Mouse (Mus musculus): ENCODE data around the gene Tshz3. TPM values are rescaled to one million over a fixed set of nuclear protein-coding genes. Genes with fewer than 3 reads are reported as not detected.
A peak's percentile ranks its signal among the peaks of the same experiment; 100 is the strongest.

Gene Tshz3
- 1.3 and 2.2 TPM in 2 replicates for polyA plus RNA-seq (2012; rRNA removed)

DNA sequence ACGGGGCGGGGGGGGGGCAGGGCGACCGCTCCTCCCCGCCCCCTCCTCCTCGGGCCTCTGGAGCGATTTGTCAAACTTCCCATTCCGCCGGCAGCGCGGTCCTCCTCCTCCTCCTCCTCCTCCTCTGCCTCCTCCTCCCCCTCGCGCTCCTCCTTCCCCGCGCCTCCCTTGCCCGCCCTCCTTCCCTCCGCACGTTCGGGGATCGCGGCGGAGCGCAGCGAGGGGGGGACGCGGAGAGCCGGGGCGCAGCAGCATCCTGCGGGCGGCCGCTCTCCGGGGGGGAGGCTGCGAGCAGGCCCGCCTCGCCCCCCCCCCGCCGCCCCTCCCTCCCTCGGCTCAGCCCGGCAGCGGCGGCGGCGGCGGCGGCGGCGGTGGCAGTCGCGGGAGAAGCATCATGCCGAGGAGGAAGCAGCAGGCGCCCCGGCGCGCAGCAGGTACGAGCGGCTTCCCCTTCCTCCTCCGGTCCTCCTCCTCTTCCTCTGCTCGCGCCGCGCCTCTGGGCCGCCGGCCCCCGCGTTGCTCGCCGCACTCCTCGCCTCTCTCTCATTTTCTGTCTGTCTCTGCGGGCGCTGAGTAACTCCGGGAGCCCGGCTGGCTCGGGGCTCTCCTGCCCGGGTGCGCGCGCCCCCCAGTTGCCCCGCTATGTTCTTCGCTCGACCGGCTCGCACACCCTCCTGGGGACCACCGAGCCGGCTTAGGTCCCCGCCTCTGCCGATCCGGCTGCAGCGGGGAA lies at the start of gene Tshz3:
Gene Tshz3, plus strand, starts transcription at position 263 of the 733 bp plus-strand sequence.
- Histone ChIP-seq H3K36me3 (ENCODE audit: control insufficient read depth, insufficient read depth, low read length) (no peaks in the 10 kb centered on the region), H3K27ac (ENCODE audit: insufficient read depth, low read depth, low read length) (peak within 1 kb of the TSS; percentile 76; the same call in 1 of the 2 replicates), H3K4me3 (ENCODE audit: low read depth, low read length) (peak within 1 kb of the TSS; percentile 70), H3K27me3 (ENCODE audit: control insufficient read depth, insufficient read depth, low read length) (peaks cover 17% of the 10 kb centered on the region; the same call in 1 of the 2 replicates), H3K4me1 (ENCODE audit: control insufficient read depth, insufficient read depth, insufficient read length, low read length) (peaks cover 3% of the 10 kb centered on the region)
- WGBS = under 1% methylated on average over 60 of the region's 88 CpGs
- TF ChIP-seq POLR2A (IDR thresholded peaks at IDR 0.05; ENCODE audit: low read depth, low read length) (no peak), CTCF (IDR thresholded peaks at IDR 0.05; ENCODE audit: extremely low read depth, insufficient read length, insufficient replicate concordance, low read depth, low read length) (no peak)

DNA sequence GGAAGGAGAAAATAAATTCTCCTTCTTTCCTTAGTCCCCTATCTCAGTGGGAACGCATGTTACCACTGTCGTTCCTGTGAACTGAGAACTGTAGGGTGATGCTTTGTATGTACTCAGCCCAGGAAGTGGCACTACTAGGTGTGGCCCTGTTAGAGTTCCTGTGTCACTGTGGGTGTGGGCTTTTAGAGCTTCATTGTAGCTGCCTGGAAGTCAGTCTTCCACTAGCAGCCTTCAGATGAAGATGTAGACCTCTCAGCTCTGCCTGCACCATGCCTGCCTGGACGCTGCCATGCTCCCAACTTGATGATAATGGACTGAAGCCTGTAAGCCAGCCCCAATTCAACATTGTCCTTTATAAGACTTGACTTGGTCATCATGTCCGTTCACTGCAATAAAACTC lies 42.0 kb upstream of the Tshz3 start:
- 85% methylated on average over 4 of the region's 4 CpGs for WGBS
- no peaks in the 10 kb centered on the region for H3K27me3 ChIP-seq (ENCODE audit: control insufficient read depth, insufficient read depth, low read length)
- no peak overlapping the region for H3K27ac ChIP-seq (ENCODE audit: insufficient read depth, low read depth, low read length)
- no peak overlapping the region for H3K4me3 ChIP-seq (ENCODE audit: low read depth, low read length)
- TF ChIP-seq POLR2A (IDR thresholded peaks at IDR 0.05; ENCODE audit: low read depth, low read length) (no peak), CTCF (IDR thresholded peaks at IDR 0.05; ENCODE audit: extremely low read depth, insufficient read length, insufficient replicate concordance, low read depth, low read length) (no peak)
- no peaks in the 10 kb centered on the region for H3K4me1 ChIP-seq (ENCODE audit: control insufficient read depth, insufficient read depth, insufficient read length, low read length)
- no peaks in the 10 kb centered on the region for H3K36me3 ChIP-seq (ENCODE audit: control insufficient read depth, insufficient read depth, low read length)

DNA sequence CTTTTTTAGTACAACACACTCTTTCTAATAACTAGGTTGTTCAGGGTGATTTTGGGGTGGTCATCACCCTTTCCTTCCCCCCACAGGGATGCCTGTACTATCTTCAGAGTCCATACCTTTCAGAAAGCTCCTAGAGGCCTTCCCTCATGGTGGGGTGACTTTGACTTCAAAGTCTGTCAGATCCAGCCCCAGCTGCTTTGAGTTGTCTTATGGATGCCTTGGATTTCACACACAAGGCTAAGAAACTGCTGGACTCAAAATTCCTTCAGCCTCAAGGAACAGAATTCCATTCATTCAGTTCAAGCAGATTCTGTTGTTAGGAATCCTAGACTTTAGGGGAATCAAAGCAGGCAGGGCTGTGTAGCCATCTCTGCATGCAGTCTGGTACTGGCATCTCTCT lies 41.5 kb upstream of the Tshz3 start:
- TF ChIP-seq CTCF (IDR thresholded peaks at IDR 0.05; ENCODE audit: extremely low read depth, insufficient read length, insufficient replicate concordance, low read depth, low read length) = no peak
- TF ChIP-seq POLR2A (IDR thresholded peaks at IDR 0.05; ENCODE audit: low read depth, low read length) = no peak
- no peak overlapping the region for H3K27ac ChIP-seq (ENCODE audit: insufficient read depth, low read depth, low read length)
- H3K27me3 ChIP-seq (ENCODE audit: control insufficient read depth, insufficient read depth, low read length) = no peaks in the 10 kb centered on the region
- H3K4me3 ChIP-seq (ENCODE audit: low read depth, low read length) = no peak overlapping the region
- no peaks in the 10 kb centered on the region for H3K36me3 ChIP-seq (ENCODE audit: control insufficient read depth, insufficient read depth, low read length)
- H3K4me1 ChIP-seq (ENCODE audit: control insufficient read depth, insufficient read depth, insufficient read length, low read length) = no peaks in the 10 kb centered on the region

DNA sequence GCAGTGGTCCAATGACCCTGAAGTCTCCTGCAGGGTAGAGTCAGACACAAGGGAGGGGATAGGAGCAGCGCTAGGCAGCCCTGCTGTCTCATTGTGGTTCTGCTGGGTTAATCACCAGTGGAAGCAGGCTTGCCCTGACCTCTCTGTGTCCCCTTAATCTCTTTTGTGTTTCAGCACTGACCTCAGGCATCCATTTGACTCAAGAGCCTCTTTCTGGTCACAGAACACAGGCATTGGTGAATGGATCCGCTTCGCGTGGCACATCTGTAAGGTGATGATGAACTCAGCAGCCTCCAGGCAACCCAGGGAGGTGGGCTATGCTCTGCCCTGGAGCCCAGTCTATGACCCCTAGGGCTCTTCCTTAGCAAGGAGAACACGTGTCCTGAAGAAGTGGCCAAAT lies 39.6 kb upstream of the Tshz3 start:
- no peaks in the 10 kb centered on the region for H3K36me3 ChIP-seq (ENCODE audit: control insufficient read depth, insufficient read depth, low read length)
- no peaks in the 10 kb centered on the region for H3K4me1 ChIP-seq (ENCODE audit: control insufficient read depth, insufficient read depth, insufficient read length, low read length)
- H3K4me3 ChIP-seq (ENCODE audit: low read depth, low read length) = no peak overlapping the region
- no peak overlapping the region for H3K27ac ChIP-seq (ENCODE audit: insufficient read depth, low read depth, low read length)
- WGBS = 78% methylated on average over 5 of the region's 5 CpGs
- no peak for TF ChIP-seq CTCF (IDR thresholded peaks at IDR 0.05; ENCODE audit: extremely low read depth, insufficient read length, insufficient replicate concordance, low read depth, low read length)
- no peak for TF ChIP-seq POLR2A (IDR thresholded peaks at IDR 0.05; ENCODE audit: low read depth, low read length)
- H3K27me3 ChIP-seq (ENCODE audit: control insufficient read depth, insufficient read depth, low read length) = no peaks in the 10 kb centered on the region

DNA sequence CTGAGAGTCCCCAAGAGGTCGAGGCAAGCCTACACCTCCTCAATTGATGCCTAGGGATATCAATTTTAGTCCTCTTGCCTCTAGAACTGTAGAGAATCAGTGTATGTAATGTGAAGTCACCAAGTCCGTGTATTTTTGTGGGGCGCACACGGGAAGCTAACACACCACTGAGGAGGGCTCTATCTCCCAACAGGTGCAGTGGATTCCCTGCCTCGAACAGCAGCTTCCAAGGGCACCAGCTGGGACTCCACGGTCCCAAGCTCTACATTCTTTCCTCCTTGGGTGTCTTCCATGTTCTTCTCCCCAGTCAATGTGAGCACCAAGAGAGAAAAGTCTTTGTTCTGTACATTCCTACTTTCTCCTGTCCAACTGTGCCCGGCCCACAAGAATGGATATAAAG lies 38.7 kb upstream of the Tshz3 start:
- WGBS = 81% methylated on average over 7 of the region's 7 CpGs
- no peak overlapping the region for H3K4me3 ChIP-seq (ENCODE audit: low read depth, low read length)
- no peaks in the 10 kb centered on the region for H3K36me3 ChIP-seq (ENCODE audit: control insufficient read depth, insufficient read depth, low read length)
- H3K27ac ChIP-seq (ENCODE audit: insufficient read depth, low read depth, low read length) = no peak overlapping the region
- TF ChIP-seq POLR2A (IDR thresholded peaks at IDR 0.05; ENCODE audit: low read depth, low read length) = no peak
- TF ChIP-seq CTCF (IDR thresholded peaks at IDR 0.05; ENCODE audit: extremely low read depth, insufficient read length, insufficient replicate concordance, low read depth, low read length) = no peak
- no peaks in the 10 kb centered on the region for H3K4me1 ChIP-seq (ENCODE audit: control insufficient read depth, insufficient read depth, insufficient read length, low read length)
- H3K27me3 ChIP-seq (ENCODE audit: control insufficient read depth, insufficient read depth, low read length) = no peaks in the 10 kb centered on the region

DNA sequence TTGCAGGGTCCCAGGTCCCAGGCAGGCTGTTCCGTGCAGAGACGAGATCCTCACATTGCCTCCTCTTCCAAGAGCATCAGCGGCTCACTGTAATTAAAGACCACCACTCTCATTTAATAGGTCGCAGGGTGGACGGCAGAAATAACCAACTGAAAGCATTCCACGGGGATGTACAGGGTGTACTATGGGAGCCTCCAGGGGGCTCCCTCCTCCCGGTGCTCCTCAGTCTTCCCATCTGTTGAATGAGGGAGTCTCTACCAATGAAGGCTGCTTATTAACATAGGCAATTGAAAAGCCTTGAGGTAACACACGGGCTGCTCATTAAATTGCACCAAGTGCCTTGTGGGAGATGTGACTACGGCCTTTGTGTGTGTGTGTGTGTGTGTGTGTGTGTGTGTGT lies 37.3 kb upstream of the Tshz3 start:
- no peaks in the 10 kb centered on the region for H3K4me1 ChIP-seq (ENCODE audit: control insufficient read depth, insufficient read depth, insufficient read length, low read length)
- no peaks in the 10 kb centered on the region for H3K36me3 ChIP-seq (ENCODE audit: control insufficient read depth, insufficient read depth, low read length)
- H3K4me3 ChIP-seq (ENCODE audit: low read depth, low read length) = no peak overlapping the region
- no peak for TF ChIP-seq CTCF (IDR thresholded peaks at IDR 0.05; ENCODE audit: extremely low read depth, insufficient read length, insufficient replicate concordance, low read depth, low read length)
- TF ChIP-seq POLR2A (IDR thresholded peaks at IDR 0.05; ENCODE audit: low read depth, low read length) = no peak
- H3K27ac ChIP-seq (ENCODE audit: insufficient read depth, low read depth, low read length) = no peak overlapping the region
- WGBS = 61% methylated on average over 9 of the region's 9 CpGs
- no peaks in the 10 kb centered on the region for H3K27me3 ChIP-seq (ENCODE audit: control insufficient read depth, insufficient read depth, low read length)

DNA sequence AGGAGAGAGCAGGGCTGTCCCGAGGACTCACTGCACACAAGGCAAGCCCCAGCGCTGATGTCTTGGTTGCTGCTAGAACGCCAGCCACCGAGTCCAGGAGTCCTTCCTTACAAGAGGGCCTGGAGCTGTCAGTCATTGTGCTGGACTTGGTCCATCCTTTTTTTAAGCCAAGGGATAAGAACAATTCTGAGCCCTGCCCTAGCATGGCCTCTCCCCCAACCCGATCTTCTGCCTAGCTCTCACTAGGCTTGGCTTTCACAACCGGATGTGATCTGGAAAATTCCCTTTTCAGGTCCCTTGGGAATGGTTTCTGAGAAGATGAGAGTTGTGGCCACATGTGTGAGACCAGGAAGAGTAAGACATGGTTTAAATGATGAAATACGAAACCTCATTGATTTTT lies 34.5 kb upstream of the Tshz3 start:
- Histone ChIP-seq H3K36me3 (ENCODE audit: control insufficient read depth, insufficient read depth, low read length) (no peaks in the 10 kb centered on the region), H3K4me1 (ENCODE audit: control insufficient read depth, insufficient read depth, insufficient read length, low read length) (no peaks in the 10 kb centered on the region), H3K27me3 (ENCODE audit: control insufficient read depth, insufficient read depth, low read length) (no peaks in the 10 kb centered on the region), H3K4me3 (ENCODE audit: low read depth, low read length) (no peak overlapping the region), H3K27ac (ENCODE audit: insufficient read depth, low read depth, low read length) (no peak overlapping the region)
- 78% methylated on average over 7 of the region's 7 CpGs for WGBS
- no peak for TF ChIP-seq CTCF (IDR thresholded peaks at IDR 0.05; ENCODE audit: extremely low read depth, insufficient read length, insufficient replicate concordance, low read depth, low read length)
- TF ChIP-seq POLR2A (IDR thresholded peaks at IDR 0.05; ENCODE audit: low read depth, low read length) = no peak

Measured in small intestine, adult 2 months (tissue).